Mouse (Mus musculus) small intestine, adult 2 months (tissue): ENCODE data around the gene Rcor1.

Experiments
- CTCF ChIP-seq: fragments of 200-500 bp; IDR thresholded peaks from 2 replicates; pipeline ENCODE4 v1.5.1; 2012; ENCODE audit warnings: low read depth, mild to moderate bottlenecking, control low read depth, inconsistent platforms, low read length, moderate library complexity, mixed read lengths; ENCODE audit not compliant: insufficient replicate concordance, insufficient read length; ENCODE audit errors: extremely low read depth
- POLR2A ChIP-seq: fragments of 200-500 bp; IDR thresholded peaks from 2 replicates; pipeline ENCODE4 v1.6.1; 2012; ENCODE audit warnings: low read depth, mild to moderate bottlenecking, control low read depth, inconsistent platforms, low read length, moderate library complexity

DNA sequence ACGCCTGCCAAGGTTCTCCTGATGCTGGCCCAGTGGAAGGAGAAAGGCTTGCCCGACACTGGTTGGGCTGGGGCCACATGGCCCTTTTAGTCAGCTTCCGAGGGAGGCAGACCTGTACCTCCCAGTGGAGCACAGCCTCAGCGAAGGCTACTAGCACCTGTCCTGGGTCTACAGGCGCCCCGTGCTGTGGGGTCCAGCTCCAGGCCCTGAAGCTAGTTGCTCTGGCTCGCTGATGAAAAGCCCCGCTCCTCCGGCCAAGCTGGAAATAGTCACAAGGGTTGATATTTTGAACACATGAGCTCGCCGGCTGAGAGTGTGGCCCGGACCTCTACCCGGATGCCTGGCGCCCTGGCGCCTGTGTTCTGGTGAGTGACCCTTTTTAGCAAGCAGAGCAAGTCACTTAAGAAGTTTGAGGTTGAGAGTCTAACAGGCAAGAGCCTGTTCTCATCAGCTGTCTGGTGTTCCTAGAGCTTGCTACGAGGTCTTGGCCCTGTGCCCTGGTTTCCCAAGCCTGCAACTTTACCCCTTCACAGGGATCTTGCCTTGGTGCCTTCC lies 104.4 kb downstream of the Rcor1 start:
- TF ChIP-seq CTCF (no peak), POLR2A (no peak)
